Mouse (Mus musculus): ENCODE data around the gene Zfp273. TPM values are rescaled to one million over a fixed set of nuclear protein-coding genes. Genes with fewer than 3 reads are reported as not detected.
"Not testable (repeated sequence)": the region's sequence is repeated elsewhere in the genome, so short reads cannot be mapped to it uniquely, and the experiment has no call there.

The Zfp273 gene
- total RNA-seq (2015) (7.5 and 8.3 TPM in 2 replicates), total RNA-seq (2017) (5.4 and 7.0 TPM in 2 replicates)

GRCm38 (mm10) chr13:67813710-67814660 lies at the start of gene Zfp273:
Gene Zfp273, plus strand, starts transcription at chr13:67813740.
- ATAC-seq (ENCODE audit: poor library complexity, severe bottlenecking), result peak; percentile 95

DNA sequence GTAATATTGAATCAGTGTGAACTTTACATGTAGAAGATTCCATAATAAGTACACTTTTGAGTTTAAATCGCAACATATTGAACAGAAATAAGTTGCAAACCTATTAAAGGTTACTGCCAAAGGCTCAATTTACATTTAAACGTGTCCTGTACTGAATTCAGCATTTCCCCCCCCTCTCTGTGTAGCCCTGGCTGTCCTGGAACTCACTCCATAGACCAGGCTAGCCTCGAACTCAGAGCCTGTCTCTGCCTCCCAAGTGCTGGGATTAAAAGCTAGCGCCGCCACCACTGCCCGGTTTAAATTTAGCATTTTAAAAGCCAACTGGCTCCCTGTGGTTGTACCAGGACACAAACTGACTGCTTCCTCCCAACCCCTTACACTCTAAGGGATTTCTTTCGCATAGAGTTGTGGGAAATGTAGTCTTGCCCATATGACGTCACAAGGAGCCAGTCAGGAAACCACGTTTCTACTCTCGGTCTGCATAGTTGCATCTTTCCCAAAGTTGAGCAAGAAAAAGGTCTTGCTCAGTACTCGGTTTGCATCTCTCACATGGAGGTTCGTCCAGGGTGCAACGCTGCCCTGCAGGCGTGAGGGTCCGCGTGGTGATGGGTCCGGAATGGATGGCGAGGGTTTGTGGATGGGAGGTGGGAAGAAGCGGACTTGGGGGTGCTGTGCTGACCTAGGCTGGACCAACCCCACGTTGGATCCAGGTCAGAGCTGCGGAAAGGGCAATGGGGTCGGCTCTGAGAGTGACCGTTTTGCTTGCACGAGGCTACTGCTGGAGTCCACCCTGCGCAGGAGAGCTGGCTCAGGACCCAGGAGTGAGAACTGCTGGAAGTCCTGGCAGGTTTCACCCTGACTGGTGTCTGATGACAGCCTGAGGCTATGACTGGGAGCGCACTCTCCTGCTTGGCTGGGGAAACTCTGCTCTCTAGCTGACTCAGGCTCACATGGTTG lies 34.0 kb upstream of the Zfp273 start, which contains the start of gene Zfp493:
Gene Zfp493, plus strand, starts transcription at position 429 of the 957 bp plus-strand sequence.
- peak; percentile 98 for ATAC-seq (ENCODE audit: poor library complexity, severe bottlenecking)

DNA sequence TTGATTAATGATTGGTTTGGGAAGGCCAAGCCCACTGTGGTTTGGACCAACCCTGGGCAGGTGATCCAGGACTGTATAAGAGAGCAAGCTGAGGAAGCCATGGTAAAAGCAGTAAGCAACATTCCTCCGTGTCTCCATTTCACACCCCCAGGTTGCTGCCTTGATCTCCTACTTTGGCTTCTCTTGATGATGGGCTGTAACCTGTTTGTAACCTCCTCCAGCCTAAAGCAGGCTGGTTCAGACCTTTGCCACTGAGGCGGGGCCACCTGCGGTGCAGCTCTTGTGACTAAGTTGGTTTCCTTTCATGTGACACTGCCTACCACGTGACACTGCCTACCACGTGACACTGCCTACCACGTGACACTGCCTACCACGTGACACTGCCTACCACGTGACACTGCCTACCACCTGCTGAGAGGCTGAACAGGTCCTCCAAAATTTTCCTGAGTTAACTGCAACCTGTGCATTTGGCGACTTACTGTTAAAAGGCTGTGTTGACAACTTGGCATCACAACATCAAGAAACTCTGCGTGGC lies 21.6 kb upstream of the Zfp273 start:
- no peak for ATAC-seq (ENCODE audit: poor library complexity, severe bottlenecking)

DNA sequence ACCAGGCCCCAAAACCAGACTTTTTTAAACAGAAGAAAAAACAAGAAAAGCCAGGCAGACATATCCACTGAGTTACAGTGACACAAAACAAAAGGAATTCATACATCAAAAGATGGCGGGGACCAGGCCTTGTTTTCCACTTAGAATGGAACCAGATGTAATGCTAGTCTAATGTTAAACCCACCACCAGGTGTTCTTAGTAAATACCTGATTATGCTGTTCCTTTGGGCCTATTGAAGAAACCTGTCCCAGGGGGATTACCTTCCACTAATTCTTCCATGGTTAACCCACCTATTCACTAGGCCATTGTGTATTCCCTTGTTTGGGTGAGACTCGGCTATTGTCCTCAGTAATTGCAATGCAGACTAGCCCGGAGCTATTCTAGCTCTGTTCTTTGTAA lies 14.9 kb upstream of the Zfp273 start:
- no peak for ATAC-seq (ENCODE audit: poor library complexity, severe bottlenecking)

DNA sequence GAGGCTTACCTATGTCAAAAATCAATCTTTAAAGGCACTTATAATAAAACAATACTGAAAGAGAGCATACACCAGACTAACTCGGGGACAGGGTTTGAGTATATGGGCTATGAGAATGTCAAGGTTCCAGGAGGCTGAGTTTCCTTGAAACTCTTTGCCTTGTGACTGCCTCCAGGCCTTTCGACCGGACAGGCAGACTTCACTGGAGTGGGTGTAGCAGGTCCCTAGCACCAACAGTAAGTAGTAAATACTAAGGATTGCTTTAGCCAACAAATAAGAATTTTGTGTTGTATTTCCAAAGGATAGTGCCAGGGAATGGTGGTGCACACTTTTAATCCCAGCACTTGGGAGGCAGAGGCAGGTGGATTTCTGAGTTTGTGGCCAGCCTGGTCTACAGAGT lies 14.4 kb upstream of the Zfp273 start:
- ATAC-seq (ENCODE audit: poor library complexity, severe bottlenecking), result not testable (repeated sequence)

GRCm38 (mm10) chr13:67811651-67812210 lies 1.8 kb upstream of the Zfp273 start:
- ATAC-seq (ENCODE audit: poor library complexity, severe bottlenecking), result no peak

DNA sequence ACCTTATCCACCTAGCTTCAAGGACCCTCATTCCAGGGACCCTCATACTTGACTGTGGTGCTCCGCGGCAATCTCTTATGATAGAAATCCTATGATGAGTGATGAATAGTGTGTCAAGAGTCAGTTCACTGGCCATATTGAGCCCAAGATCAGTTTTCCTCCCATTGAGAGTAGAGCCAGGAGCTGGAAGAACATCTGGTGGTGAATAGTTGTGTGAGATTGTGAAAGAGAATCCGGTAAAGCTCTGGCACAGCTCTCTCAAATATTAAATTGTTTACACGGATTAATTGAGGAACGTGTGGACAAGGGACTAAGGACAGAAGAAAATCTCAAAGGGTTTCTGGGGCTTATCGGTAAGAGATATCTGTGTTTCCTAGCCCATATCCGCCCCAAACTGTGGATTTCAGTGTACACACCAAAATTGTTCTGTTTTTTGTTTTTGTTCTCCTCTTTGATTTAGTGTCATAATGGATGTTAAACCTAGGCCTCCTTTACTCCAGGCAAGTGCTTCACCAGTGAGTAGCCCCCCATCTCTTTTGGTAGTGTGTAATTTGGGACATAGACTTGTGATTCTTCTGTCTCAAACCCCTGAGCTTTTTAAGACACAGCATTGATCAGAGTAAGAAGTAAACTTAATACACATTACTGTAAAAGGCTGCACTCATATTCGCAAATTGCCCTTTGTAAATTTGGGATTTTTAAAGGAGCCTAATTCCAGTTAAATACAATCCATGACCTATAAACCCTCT lies 405 bp upstream of the Zfp273 start:
- peak; percentile 14; the same call in 1 of the 2 replicates for ATAC-seq (ENCODE audit: poor library complexity, severe bottlenecking)

DNA sequence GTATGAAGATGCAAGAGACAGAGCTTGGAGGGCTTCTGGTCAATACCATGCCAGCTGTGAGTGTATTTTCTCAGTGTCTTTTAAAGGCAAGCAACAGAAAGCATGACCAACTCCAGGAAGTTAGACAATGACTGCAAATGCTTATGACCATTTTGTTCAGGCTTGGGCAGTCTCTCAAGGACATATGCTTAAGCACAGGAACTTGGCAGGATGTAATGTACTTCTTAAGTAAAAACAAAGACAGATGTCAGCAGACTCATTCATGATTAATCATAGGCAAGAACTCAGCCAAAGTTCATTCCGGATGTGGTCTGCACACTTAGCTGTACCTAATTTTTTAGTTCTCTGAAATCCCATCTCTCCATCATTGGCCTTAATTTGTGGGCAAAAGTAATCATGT lies 5.1 kb downstream of the Zfp273 start:
- no peak for ATAC-seq (ENCODE audit: poor library complexity, severe bottlenecking)

- peak; percentile 88 for ATAC-seq (ENCODE audit: poor library complexity, severe bottlenecking)
Observed at GRCm38 (mm10) chr13:67830911-67831336, 17.4 kb downstream of the Zfp273 start, which contains the start of gene Gm10037. Gene Gm10037, plus strand, starts transcription at chr13:67831106.

- ATAC-seq (ENCODE audit: poor library complexity, severe bottlenecking), result not testable (repeated sequence)
Observed at GRCm38 (mm10) chr13:67833137-67833536, 19.6 kb downstream of the Zfp273 start.

- ATAC-seq (ENCODE audit: poor library complexity, severe bottlenecking), result no peak
Observed at GRCm38 (mm10) chr13:67843775-67844118, 30.2 kb downstream of the Zfp273 start.

DNA sequence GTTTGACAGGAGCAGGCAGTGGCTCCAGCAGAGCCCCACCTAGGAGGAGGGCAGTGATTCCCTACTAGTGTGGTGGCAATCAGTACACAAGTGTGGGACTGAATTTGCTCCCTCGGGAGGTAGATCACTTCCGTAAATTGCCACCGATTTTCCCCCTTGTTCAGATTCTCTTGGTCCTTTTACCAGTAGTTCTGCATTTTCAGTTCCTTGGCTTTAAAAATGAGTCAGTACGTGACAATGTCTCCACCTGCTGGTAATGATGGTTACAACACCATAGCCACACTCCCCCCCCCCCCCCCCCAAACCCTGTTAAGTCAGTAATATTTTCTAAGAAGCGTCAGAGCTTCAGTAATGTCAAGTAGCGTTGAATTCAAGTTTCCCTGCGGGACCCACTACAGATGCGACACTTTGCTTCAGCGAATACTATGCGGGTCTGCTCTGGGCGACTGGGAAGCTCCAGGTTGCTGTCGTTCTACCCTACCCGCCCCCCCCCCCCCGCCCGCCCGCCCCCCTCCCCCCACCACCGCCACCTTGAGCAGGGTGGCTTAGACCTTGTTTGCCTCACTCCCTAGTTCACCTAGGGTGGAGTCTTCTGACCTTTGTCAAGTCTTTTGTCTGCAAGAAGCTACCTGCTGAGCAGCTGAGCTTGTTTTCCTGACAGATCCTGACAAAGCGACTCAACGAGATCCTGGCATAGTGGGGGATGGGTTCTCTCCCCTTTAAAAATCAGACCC lies 30.7 kb downstream of the Zfp273 start:
- peak; percentile 98 for ATAC-seq (ENCODE audit: poor library complexity, severe bottlenecking)

- ATAC-seq (ENCODE audit: poor library complexity, severe bottlenecking), result no peak
Observed at GRCm38 (mm10) chr13:67844853-67845194, 31.3 kb downstream of the Zfp273 start.

DNA sequence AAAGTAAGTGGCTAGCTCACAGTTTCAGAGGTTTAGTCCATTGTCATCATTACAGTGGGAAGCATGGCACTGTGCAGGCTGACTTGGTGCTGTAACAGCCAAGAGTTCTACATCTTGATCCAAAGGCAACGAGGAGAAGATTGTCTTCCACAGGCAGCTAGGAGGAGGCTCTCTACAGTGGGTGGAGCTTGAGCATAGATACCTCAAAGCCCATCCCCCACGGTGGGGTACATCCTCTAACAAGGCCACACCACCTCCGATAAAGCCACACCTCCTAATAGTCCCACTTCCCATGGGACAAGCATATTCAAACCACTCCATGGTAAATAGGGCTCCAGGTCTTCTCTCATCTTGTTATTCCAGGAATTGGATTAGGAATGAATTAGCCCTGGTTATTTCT lies 36.8 kb downstream of the Zfp273 start:
- ATAC-seq (ENCODE audit: poor library complexity, severe bottlenecking), result no peak

GRCm38 (mm10) chr13:67853130-67853529 lies 39.6 kb downstream of the Zfp273 start:
- ATAC-seq (ENCODE audit: poor library complexity, severe bottlenecking), result no peak

- ATAC-seq (ENCODE audit: poor library complexity, severe bottlenecking), result no peak
Observed at GRCm38 (mm10) chr13:67853983-67854382, 40.4 kb downstream of the Zfp273 start.

GRCm38 (mm10) chr13:67857317-67857716 lies 43.8 kb downstream of the Zfp273 start:
- ATAC-seq (ENCODE audit: poor library complexity, severe bottlenecking), result no peak

- no peak for ATAC-seq (ENCODE audit: poor library complexity, severe bottlenecking)
Observed at GRCm38 (mm10) chr13:67862508-67862907, 49.0 kb downstream of the Zfp273 start.

- ATAC-seq (ENCODE audit: poor library complexity, severe bottlenecking), result no peak
Observed at GRCm38 (mm10) chr13:67863026-67863425, 49.5 kb downstream of the Zfp273 start, which contains the start of gene BC048507. Gene BC048507, plus strand, starts transcription at chr13:67863326.

Data from megakaryocyte, adult 5-6 weeks (primary cell).